Mouse (Mus musculus) hindbrain, embryonic 10.5 days (tissue): Measurements from ENCODE around the gene Mtcl1. TPM values are rescaled to one million over a fixed set of nuclear protein-coding genes. Genes with fewer than 3 reads are reported as not detected.

Experiments used
- DNase-seq: peaks from one replicate; pipeline ENCODE4 v3.0.0-alpha.2; 2017; ENCODE audit warnings: low spot score
- H3K27ac ChIP-seq: fragments of 300-500 bp; sonication (generic); 2 replicates; pipeline ENCODE4 v1.5.1; 2016; ENCODE audit warnings: mild to moderate bottlenecking, moderate library complexity
- H3K27me3 ChIP-seq: fragments of 300-500 bp; sonication (generic); 2 replicates; pipeline ENCODE4 v1.6.1; 2016; ENCODE audit warnings: mild to moderate bottlenecking; ENCODE audit not compliant: poor library complexity, insufficient read depth, severe bottlenecking
- H3K36me3 ChIP-seq: fragments of 300-500 bp; sonication (generic); 2 replicates; pipeline ENCODE4 v1.6.1; 2016; ENCODE audit warnings: mild to moderate bottlenecking, moderate library complexity
- H3K4me1 ChIP-seq: fragments of 300-500 bp; sonication (generic); replicated peaks from 2 replicates; pipeline ENCODE4 v1.6.1; 2016; ENCODE audit warnings: mild to moderate bottlenecking
- H3K4me3 ChIP-seq: fragments of 300-500 bp; sonication (generic); 2 replicates; pipeline ENCODE4 v1.5.1; 2016; ENCODE audit warnings: mild to moderate bottlenecking, moderate library complexity
- H3K9me3 ChIP-seq: fragments of 300-500 bp; sonication (generic); 2 replicates; pipeline ENCODE4 v1.6.1; 2016; ENCODE audit warnings: mild to moderate bottlenecking, moderate library complexity
- WGBS: fragments of 180-500 bp; shearing (Covaris S2); methylation state at CpG from one replicate; pipeline ENCODE4 v1.1.7; 2016; 5-methylcytosine and 5-hydroxymethylcytosine counted together
- polyA plus RNA-seq: library from polyadenylated mRNA; unstranded; fragments of >200 nt; fragmentation: Nextera tagmentation; extraction: Ambion mirVana; gene quantifications from 2 replicates; pipeline ENCODE4 v1.2.1, GENCODE M21; 2016

Gene Mtcl1
- polyA plus RNA-seq, 1 experiment from 2014 or later: 89.7 TPM

GRCm38 (mm10) chr17:66322646-66323255, 126.8 kb downstream of the Mtcl1 start:
- 79% methylated on average over 15 of the region's 15 CpGs for WGBS
- Histone ChIP-seq H3K27ac (peak overlapping the region; percentile 16; the same call in 1 of the 2 replicates), H3K36me3 (no peaks in the 10 kb centered on the region), H3K9me3 (no peaks in the 10 kb centered on the region), H3K4me1 (peaks cover 16% of the 10 kb centered on the region), H3K4me3 (no peak overlapping the region), H3K27me3 (no peaks in the 10 kb centered on the region)
- DNase-seq: no peak

GRCm38 (mm10) chr17:66321933-66322332, 127.6 kb downstream of the Mtcl1 start:
- no peaks in the 10 kb centered on the region for H3K27me3 ChIP-seq
- H3K36me3 ChIP-seq: no peaks in the 10 kb centered on the region
- DNase-seq: no peak
- H3K4me3 ChIP-seq: no peak overlapping the region
- 0 out of 2 replicates have a peak overlapping the region, but pooled peaks have one; percentile 0 for H3K27ac ChIP-seq
- no peaks in the 10 kb centered on the region for H3K9me3 ChIP-seq
- WGBS: 87% methylated on average over 14 of the region's 14 CpGs
- peaks cover 23% of the 10 kb centered on the region for H3K4me1 ChIP-seq

GRCm38 (mm10) chr17:66320716-66321372, 128.7 kb downstream of the Mtcl1 start:
- peaks cover 29% of the 10 kb centered on the region for H3K4me1 ChIP-seq
- no peaks in the 10 kb centered on the region for H3K9me3 ChIP-seq
- H3K4me3 ChIP-seq: no peak overlapping the region
- no peak for DNase-seq
- no peak overlapping the region for H3K27ac ChIP-seq
- H3K36me3 ChIP-seq: no peaks in the 10 kb centered on the region
- WGBS: 85% methylated on average over 20 of the region's 20 CpGs
- H3K27me3 ChIP-seq: no peaks in the 10 kb centered on the region

GRCm38 (mm10) chr17:66318031-66318430, 131.5 kb downstream of the Mtcl1 start:
- Histone ChIP-seq H3K9me3 (no peaks in the 10 kb centered on the region), H3K4me3 (no peak overlapping the region), H3K4me1 (peaks cover 35% of the 10 kb centered on the region), H3K27me3 (no peaks in the 10 kb centered on the region), H3K36me3 (no peaks in the 10 kb centered on the region), H3K27ac (no peak overlapping the region)
- no peak for DNase-seq
- 93% methylated on average over 3 of the region's 3 CpGs for WGBS

- no peak overlapping the region for H3K27ac ChIP-seq
- H3K9me3 ChIP-seq: no peaks in the 10 kb centered on the region
- peaks cover 32% of the 10 kb centered on the region for H3K4me1 ChIP-seq
- 91% methylated on average over 4 of the region's 4 CpGs for WGBS
- no peak for DNase-seq
- no peaks in the 10 kb centered on the region for H3K36me3 ChIP-seq
- H3K4me3 ChIP-seq: no peak overlapping the region
- H3K27me3 ChIP-seq: no peaks in the 10 kb centered on the region
Measured at GRCm38 (mm10) chr17:66317576-66317975, 132.0 kb downstream of the Mtcl1 start.

GRCm38 (mm10) chr17:66317156-66317555, 132.4 kb downstream of the Mtcl1 start:
- 85% methylated on average over 5 of the region's 5 CpGs for WGBS

GRCm38 (mm10) chr17:66315451-66315850, 134.1 kb downstream of the Mtcl1 start:
- no peaks in the 10 kb centered on the region for H3K36me3 ChIP-seq
- DNase-seq: peak; percentile 26
- 30% methylated on average over 10 of the region's 10 CpGs for WGBS
- no peak overlapping the region; the same call in 1 of the 2 replicates for H3K4me3 ChIP-seq
- no peaks in the 10 kb centered on the region for H3K27me3 ChIP-seq
- H3K9me3 ChIP-seq: no peaks in the 10 kb centered on the region
- H3K27ac ChIP-seq: peak overlapping the region; percentile 74
- H3K4me1 ChIP-seq: peaks cover 32% of the 10 kb centered on the region

More at GRCm38 (mm10) chr17:66317156-66317555, 132.4 kb downstream of the Mtcl1 start:
- Histone ChIP-seq H3K9me3 (no peaks in the 10 kb centered on the region), H3K27ac (no peak overlapping the region), H3K4me1 (peaks cover 32% of the 10 kb centered on the region), H3K27me3 (no peaks in the 10 kb centered on the region), H3K36me3 (no peaks in the 10 kb centered on the region), H3K4me3 (no peak overlapping the region)
- DNase-seq: no peak

- peak overlapping the region; percentile 40; the same call in 1 of the 2 replicates for H3K27ac ChIP-seq
- H3K27me3 ChIP-seq: no peaks in the 10 kb centered on the region
- 68% methylated on average over 13 of the region's 13 CpGs for WGBS
- DNase-seq: no peak
- H3K4me1 ChIP-seq: peaks cover 32% of the 10 kb centered on the region
- H3K36me3 ChIP-seq: no peaks in the 10 kb centered on the region
- no peaks in the 10 kb centered on the region for H3K9me3 ChIP-seq
- no peak overlapping the region for H3K4me3 ChIP-seq
Measured at GRCm38 (mm10) chr17:66314566-66315285, 134.8 kb downstream of the Mtcl1 start.

GRCm38 (mm10) chr17:66301906-66302305, 147.6 kb downstream of the Mtcl1 start:
- H3K27me3 ChIP-seq: no peaks in the 10 kb centered on the region
- H3K36me3 ChIP-seq: no peaks in the 10 kb centered on the region
- no peak for DNase-seq
- H3K27ac ChIP-seq: no peak overlapping the region
- H3K4me3 ChIP-seq: no peak overlapping the region
- no peaks in the 10 kb centered on the region for H3K9me3 ChIP-seq
- 91% methylated on average over 7 of the region's 7 CpGs for WGBS
- no peaks in the 10 kb centered on the region for H3K4me1 ChIP-seq

- no peaks in the 10 kb centered on the region for H3K4me1 ChIP-seq
- H3K27ac ChIP-seq: no peak overlapping the region
- H3K4me3 ChIP-seq: no peak overlapping the region
- no peak for DNase-seq
- WGBS: 73% methylated on average over 4 of the region's 4 CpGs
- H3K9me3 ChIP-seq: no peaks in the 10 kb centered on the region
- no peaks in the 10 kb centered on the region for H3K27me3 ChIP-seq
- no peaks in the 10 kb centered on the region for H3K36me3 ChIP-seq
Measured at GRCm38 (mm10) chr17:66301267-66301666, 148.3 kb downstream of the Mtcl1 start.

- WGBS: 93% methylated on average over 3 of the region's 3 CpGs
- no peaks in the 10 kb centered on the region for H3K9me3 ChIP-seq
- no peaks in the 10 kb centered on the region for H3K27me3 ChIP-seq
- no peaks in the 10 kb centered on the region for H3K4me1 ChIP-seq
- DNase-seq: no peak
- H3K27ac ChIP-seq: no peak overlapping the region
- no peaks in the 10 kb centered on the region for H3K36me3 ChIP-seq
- H3K4me3 ChIP-seq: no peak overlapping the region
Measured at GRCm38 (mm10) chr17:66297721-66298120, 151.8 kb downstream of the Mtcl1 start.

GRCm38 (mm10) chr17:66293581-66293980, 156.0 kb downstream of the Mtcl1 start:
- Histone ChIP-seq H3K27ac (no peak overlapping the region), H3K36me3 (no peaks in the 10 kb centered on the region), H3K4me1 (no peaks in the 10 kb centered on the region), H3K9me3 (peaks cover 9% of the 10 kb centered on the region; the same call in 1 of the 2 replicates), H3K4me3 (no peak overlapping the region), H3K27me3 (no peaks in the 10 kb centered on the region)
- 94% methylated on average over 4 of the region's 4 CpGs for WGBS
- DNase-seq: no peak

- H3K4me3 ChIP-seq: no peak overlapping the region
- WGBS: 87% methylated on average over 4 of the region's 4 CpGs
- peaks cover 9% of the 10 kb centered on the region; the same call in 1 of the 2 replicates for H3K9me3 ChIP-seq
Measured at GRCm38 (mm10) chr17:66289894-66290293, 159.7 kb downstream of the Mtcl1 start.

More at GRCm38 (mm10) chr17:66289894-66290293, 159.7 kb downstream of the Mtcl1 start:
- Histone ChIP-seq H3K4me1 (no peaks in the 10 kb centered on the region), H3K36me3 (no peaks in the 10 kb centered on the region), H3K27me3 (no peaks in the 10 kb centered on the region), H3K27ac (no peak overlapping the region)
- DNase-seq: no peak
